8 mouse cellular contexts compared by ENCODE assay signal in genomic region chr11:71019201-71020068, GRCm38 (mm10). TPM values are rescaled to one million over a fixed set of nuclear protein-coding genes. Genes with fewer than 3 reads are reported as not detected.
DNase-seq lines count a peak whose midpoint lies in the region; ATAC-seq lines count a peak whose summit lies in the region.

Mis12 (plus strand) TSS chr11:71019611.
Derl2 (minus strand) TSS chr11:71019841.

- intact Hi-C loops in left cerebral cortex, postnatal 14 days (cut with DNase I) = loop anchor here (5.0 kb wide), 1 partner anchor 33 kb away; no protein-coding TSS in a partner anchor

- H3K9ac ChIP-seq in intestine, embryonic 14.5 days (ENCODE audit: low read length) = peak within 1 kb of the TSS; percentile 80

- ATAC-seq in intestine, embryonic 14.5 days (replicated peaks; ENCODE audit: low FRiP score, low TSS enrichment, low read depth) = peak; percentile 100

- H3K4me2 ChIP-seq in intestine, embryonic 14.5 days (ENCODE audit: low read length) = peak within 1 kb of the TSS; percentile 97

- WGBS in intestine, embryonic 14.5 days = under 1% methylated on average over 71 of the region's 71 CpGs

- peak within 1 kb of the TSS; percentile 96 for H3K27ac ChIP-seq in intestine, embryonic 14.5 days (ENCODE audit: low read depth)

- H3K4me3 ChIP-seq in intestine, embryonic 14.5 days (ENCODE audit: low read depth, low read length) = peak within 1 kb of the TSS; percentile 68

- H3K27me3 ChIP-seq in intestine, embryonic 14.5 days (replicated peaks; ENCODE audit: control insufficient read depth, insufficient read depth, low read length) = no peaks in the 10 kb centered on the region

- peaks cover 16% of the 10 kb centered on the region for H3K36me3 ChIP-seq in intestine, embryonic 14.5 days (ENCODE audit: control insufficient read depth, insufficient read depth, low read length)

- peaks cover 20% of the 10 kb centered on the region for H3K4me1 ChIP-seq in intestine, embryonic 14.5 days (replicated peaks; ENCODE audit: control insufficient read depth, insufficient read depth, low read length)

- DNase-seq in adrenal gland, adult 18-20 months (ENCODE audit: low spot score in 2 of 2) = peak; percentile 90 to 92
- DNase-seq in embryo, embryonic 11 days = peak; percentile 98
- DNase-seq in gastrocnemius, postnatal 25 days = peak; percentile 100
- DNase-seq in intestine, embryonic 14.5 days (ENCODE audit: low spot score) = peak; percentile 97
- peak; percentile 99 for DNase-seq in left cerebral cortex, postnatal 14 days (ENCODE audit: low spot score in 2 of 2)
- peak; percentile 99 for DNase-seq in mesoderm, embryonic 11.5 days (ENCODE audit: low read depth, low spot score)
- peak; percentile 100 for DNase-seq in right cerebral cortex, postnatal 36 days (ENCODE audit: low spot score in 2 of 2)
- DNase-seq in yolk sac, embryonic 10.5 days (ENCODE audit: low spot score) = peak; percentile 99

- no peaks in the 10 kb centered on the region for H3K9me3 ChIP-seq in intestine, embryonic 14.5 days (ENCODE audit: control insufficient read depth, low read length)

RNA-seq across cellular contexts. Expression of gene Mis12, which starts in this region (rescaled TPM):
- 10 to 100 TPM; 17.7 to 19.2 TPM for total RNA-seq in adrenal gland, adult 18-20 months (2021)
- 1 to 10 TPM; 3.9 to 4.8 TPM for total RNA-seq in gastrocnemius, postnatal 25 days (2021)
- polyA plus RNA-seq in intestine, embryonic 14.5 days (2014; fragmentation: Nextera tagmentation; extraction: Ambion mirVana) = 28.5 and 32.0 TPM in 2 replicates
- 10 to 100 TPM; 11.2 to 12.5 TPM for total RNA-seq in left cerebral cortex, postnatal 14 days (2021)

RNA-seq across cellular contexts. Expression of gene Derl2, which starts in this region (rescaled TPM):
- 10 to 100 TPM; 66.2 to 89.5 TPM for total RNA-seq in adrenal gland, adult 18-20 months (2021)
- total RNA-seq in gastrocnemius, postnatal 25 days (2021) = 10 to 100 TPM; 12.5 to 12.7 TPM
- 41.7 and 42.9 TPM in 2 replicates for polyA plus RNA-seq in intestine, embryonic 14.5 days (2014; fragmentation: Nextera tagmentation; extraction: Ambion mirVana)
- total RNA-seq in left cerebral cortex, postnatal 14 days (2021) = 10 to 100 TPM; 21.4 to 23.7 TPM

Comparison
In these comparisons a context has a peak if more than half of its experiments do, and no peak if none do; other contexts are left out.
1. Peak in every context shown above with its lines: DNase-seq, ATAC-seq, H3K4me3 ChIP-seq and H3K27ac ChIP-seq.